Mouse (Mus musculus): ENCODE measurements around the gene Syne3.

- TF ChIP-seq POLR2A (IDR thresholded peaks at IDR 0.05; ENCODE audit: borderline replicate concordance, control insufficient read depth, low read depth, low read length) (no peak), CTCF (IDR thresholded peaks at IDR 0.05; ENCODE audit: control insufficient read depth, insufficient read depth, low read length) (no peak)
Observed at GRCm38 (mm10) chr12:105000487-105001283, 8.9 kb downstream of the Syne3 start.
